Mouse (Mus musculus) monocyte, adult 5-6 weeks (primary cell): ENCODE results near the gene Kdm2b. TPM values are rescaled to one million over a fixed set of nuclear protein-coding genes. Genes with fewer than 3 reads are reported as not detected.
A peak's percentile ranks its signal among the peaks of the same experiment; 100 is the strongest.
"Not testable (repeated sequence)": the region's sequence is repeated elsewhere in the genome, so short reads cannot be mapped to it uniquely, and the experiment has no call there.

Source experiments
- ATAC-seq: fragments of 153-309, 156-312 bp; replicated peaks from 2 replicates; pipeline ENCODE4 v1.8.0; 2017; ENCODE audit warnings: mild to moderate bottlenecking; ENCODE audit not compliant: low TSS enrichment, insufficient number of reproducible peaks, severe bottlenecking, poor library complexity, low FRiP score
- total RNA-seq: library from RNA; stranded (forward); fragments of 200-1000, 200-491, 200-594 nt; gene quantifications from 3 replicates; pipeline ENCODE4 v1.2.3, GENCODE M21; 2017

Gene Kdm2b
- total RNA-seq, 1 experiment from 2014 or later, result 24.1 TPM

DNA sequence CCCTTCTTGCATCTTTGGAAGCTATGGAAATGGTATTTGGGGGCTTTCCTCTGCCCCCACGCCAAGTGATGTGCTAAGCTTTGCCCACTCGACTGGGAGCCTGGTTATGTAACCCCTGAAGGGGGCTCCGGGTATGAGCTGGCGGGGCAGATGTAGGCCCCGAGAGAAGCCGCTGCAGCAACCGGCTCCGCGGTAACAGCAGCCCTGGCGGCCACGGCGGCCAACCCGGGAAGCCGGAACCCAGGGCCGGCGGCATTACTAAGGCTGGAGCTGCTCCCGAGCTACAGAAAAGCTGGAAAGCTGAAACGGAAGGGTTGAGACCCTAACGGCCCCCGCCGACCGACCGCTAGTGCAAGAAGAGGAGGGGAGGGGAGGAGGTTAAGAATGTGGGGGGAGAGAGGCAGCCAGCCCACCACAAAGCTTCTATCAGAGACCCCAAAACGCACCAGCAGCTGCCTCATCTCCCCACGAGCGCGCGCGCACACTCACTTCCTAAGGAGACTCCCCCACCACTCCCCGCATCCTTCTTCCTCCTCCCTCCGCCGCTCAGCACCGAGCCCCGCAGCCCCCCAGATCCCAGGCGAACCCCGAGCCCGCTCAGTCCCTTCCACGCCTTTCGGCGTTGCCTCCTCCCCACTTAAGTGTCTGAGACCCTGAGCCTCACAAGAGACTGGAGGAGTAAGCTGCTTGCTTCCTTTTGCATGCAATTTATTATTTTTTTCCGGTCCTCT lies 1.4 kb downstream of the Kdm2b start:
- ATAC-seq, result no peak

DNA sequence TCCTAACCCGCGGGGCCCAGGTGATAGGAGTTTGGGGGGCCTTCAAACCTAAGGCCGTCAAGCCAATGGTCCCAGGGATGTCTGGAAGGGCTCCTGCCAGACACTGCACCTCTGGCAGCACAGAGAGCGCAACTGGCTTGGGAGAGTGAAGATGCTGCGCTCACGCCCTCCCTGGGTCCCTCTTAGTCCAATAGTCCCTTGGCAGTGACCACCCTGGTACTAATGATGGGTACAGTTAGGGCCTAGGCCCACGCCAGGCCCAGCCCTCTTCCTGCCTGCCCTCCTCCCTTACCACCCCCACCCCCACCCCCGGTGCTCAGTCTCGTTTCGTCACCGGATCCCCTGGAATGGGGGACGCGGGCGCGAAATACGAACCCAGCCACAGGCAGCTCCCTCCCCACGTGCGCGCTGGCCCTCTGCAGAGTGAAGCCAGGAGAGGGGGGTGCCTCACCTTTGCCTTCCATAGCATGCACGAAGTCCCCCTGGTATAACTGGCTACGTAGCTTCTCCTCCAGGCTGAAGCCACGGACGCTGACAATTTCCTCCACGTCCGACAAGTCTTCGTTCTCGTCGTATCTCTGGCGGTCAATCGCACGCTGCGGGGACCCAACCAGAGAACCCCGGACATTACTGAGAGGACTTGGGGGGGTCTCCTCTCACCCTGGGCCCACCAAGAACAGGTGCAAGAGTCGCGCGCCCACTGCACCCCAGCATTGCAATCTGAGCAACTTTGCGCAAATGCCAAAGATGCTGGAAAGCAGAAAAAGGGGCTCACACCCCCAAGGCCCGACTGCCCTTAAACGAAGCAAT lies 2.2 kb downstream of the Kdm2b start:
- ATAC-seq, result no peak

DNA sequence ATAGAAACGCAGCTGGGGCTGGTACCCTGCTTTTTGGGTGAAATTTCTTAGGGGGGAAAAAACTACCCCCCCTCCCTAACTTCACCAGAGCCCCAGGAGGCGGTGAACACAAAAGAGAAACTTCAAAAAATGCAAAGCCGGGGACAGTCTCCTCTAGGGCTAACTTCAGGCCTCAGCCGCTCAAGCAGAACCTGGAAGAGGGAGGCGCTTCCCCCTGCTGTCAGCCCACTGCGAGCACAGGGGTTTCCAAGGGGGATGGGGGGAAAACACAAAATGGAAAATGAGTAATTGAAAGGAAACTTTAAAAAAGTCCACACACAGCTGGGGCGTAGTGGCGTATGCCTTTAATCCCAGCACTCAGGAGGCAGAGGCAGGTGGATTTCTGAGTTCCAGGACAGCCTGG lies 3.5 kb downstream of the Kdm2b start:
- no peak for ATAC-seq

DNA sequence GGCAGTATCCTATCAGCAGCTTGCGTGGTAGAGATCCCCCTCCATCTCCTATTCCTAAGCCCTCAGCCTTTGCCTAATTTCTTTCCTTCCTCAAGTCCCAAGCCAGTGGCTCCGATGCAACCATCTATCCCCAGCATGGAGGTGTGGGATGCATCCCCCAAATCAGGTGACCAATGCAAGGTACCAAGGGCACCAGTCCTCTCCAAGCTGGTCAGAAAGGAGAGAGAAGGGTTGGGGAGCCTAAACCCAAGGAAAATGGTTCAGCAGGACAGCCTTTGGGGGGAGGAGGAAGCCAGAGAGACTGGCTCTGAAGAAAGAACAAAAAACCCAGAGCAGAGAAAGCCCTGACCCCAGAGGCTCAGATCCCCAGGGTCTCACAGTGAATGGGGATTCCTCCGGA lies 4.3 kb downstream of the Kdm2b start:
- no peak for ATAC-seq

DNA sequence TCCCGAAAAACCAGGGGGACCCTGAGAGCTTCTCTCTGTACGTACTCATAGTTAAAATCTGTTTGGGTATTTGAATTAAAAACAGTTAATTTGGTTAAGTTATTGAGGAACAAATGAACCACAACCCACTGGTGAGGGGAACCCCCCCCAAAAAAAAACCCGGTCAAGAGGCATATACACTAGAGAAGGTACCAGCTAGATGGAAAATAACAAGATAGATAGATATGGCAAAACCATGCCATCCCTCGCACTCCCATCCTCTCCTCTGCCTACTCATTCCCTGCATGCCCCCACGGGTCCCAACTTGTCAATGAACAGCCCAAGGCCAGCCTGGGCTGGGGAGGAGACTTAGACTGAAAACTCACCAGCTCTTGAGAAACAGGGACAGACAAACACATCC lies 5.1 kb downstream of the Kdm2b start:
- ATAC-seq, result no peak

DNA sequence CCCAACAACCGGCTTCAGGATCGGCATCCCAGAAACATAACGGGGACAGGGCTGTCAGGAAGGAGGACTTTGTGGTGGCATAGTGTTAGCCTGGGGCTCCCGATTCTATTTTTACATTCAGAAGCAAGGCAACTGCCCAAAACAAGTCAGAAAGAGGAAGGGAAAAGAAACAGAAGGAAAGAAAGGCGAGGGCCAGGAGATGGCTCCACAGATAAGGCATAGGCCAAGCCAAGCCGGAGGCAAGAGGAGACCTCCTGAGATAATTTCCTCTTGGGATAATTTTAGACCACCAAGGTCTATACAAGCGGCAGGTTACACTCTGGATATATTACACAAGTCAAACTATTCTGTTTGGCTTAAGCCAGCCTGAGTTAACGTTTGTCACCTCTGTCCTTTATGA lies 10.7 kb downstream of the Kdm2b start:
- ATAC-seq, result no peak

DNA sequence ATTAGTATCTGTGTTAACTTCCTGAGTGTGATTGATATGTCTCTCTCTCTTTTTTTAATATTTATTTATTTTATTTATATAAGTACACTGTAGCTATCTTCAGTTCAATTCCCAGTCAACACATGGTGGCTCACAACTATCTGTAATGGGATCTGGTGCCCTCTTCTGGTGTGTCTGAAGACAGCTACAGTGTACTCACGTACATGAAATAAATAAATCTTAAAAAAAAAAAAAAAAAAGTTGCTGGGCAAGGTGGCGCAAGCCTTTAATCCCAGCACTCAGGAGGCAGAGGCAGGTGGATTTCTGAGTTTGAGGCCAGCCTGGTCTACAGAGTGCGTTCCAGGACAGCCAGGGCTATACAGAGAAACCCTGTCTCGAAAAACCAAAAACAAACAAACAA lies 14.9 kb downstream of the Kdm2b start:
- not testable (repeated sequence) for ATAC-seq

DNA sequence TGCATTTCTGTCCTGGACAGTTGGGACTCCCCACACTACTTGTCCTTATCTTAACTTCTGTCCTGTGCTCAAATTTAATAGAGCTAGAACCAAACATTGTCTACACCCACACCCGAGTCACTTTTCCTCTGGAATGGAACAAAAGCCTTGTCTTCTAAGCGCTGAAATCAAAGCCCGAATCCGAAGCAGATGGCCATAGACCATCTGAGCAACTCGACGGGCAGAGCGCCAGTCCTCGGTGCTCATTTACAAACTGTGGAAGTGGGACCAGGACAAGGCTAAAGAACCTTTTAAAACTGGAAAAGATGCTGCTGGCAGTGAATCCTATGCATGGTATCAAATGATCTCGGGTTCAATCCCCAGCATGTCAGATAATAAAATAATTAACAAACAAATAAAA lies 17.5 kb downstream of the Kdm2b start:
- no peak for ATAC-seq

DNA sequence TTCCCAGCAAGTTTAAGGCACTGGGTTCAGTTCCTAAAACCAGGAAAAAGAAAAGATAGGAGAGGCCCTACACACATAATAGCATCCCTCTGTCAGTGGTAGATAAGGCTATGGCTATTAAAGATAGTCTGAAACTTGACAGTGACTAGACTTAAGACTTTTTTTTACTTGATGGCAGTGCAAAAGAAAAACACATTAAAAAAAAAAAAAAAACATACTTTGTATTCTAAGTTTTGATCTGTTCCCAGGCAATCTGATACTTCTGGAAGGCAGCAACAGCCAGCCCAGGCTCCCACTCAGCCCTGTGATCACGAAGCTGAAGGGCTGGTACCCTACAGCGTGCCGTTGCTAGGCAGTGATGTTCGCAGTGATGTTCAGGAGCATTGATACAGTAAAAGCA lies 18.2 kb downstream of the Kdm2b start:
- ATAC-seq, result no peak

DNA sequence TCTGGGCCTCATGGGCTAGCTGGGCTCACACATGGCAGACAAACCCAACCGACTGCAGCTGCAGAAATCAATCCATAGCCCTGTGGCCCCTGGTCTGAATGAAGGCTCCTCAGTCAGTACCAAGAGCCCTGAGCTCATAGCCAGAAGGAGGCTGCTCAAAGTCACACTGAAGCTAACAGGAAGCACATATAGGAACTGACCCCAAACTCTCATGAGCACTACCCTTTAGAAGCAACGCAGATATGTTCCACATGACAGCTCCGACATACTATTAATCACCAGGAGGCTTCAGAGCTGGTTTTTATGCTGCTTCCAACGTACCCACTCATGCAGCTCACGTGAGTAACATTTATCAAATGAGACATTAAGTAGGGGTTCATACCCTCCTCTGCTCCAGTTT lies 19.6 kb downstream of the Kdm2b start:
- no peak for ATAC-seq

DNA sequence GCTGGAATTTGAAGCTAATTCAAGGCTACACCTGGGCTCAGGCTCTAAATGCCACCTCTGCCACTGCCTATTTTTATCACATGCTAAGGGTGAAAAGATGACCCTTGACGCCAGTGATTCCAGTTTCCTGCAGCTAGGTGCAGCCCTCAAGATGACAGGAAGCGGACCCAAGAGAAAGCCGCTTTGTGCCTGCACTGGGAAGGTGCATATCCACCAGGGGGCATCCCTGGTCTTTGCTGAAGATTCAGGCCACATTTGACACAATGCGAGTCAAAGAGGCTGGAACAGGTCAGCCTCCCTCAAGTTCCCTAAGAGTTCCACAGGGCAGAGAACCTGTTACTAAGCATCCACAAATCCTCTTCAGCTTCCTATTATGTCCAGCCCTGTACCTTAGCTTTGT lies 21.3 kb downstream of the Kdm2b start:
- peak; percentile 75 for ATAC-seq

DNA sequence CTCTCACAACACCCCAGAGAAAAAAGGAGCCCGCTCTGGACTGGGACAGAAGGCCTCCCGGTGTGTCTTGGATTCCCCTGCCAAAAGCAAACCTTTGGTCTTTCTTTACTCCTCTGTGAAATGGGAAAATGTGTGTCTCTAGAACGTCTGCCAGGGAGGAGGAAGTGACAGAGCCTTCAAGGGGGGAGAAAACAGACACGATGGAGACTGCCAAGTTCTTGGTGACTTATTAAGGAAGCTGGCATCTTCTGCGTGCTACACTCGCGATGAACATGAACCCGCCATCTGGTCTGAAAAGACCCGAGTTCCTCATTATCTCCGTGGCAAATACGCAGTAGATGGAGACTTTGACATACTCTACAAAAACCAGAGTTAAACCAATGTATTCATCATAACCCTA lies 24.2 kb downstream of the Kdm2b start:
- no peak for ATAC-seq

DNA sequence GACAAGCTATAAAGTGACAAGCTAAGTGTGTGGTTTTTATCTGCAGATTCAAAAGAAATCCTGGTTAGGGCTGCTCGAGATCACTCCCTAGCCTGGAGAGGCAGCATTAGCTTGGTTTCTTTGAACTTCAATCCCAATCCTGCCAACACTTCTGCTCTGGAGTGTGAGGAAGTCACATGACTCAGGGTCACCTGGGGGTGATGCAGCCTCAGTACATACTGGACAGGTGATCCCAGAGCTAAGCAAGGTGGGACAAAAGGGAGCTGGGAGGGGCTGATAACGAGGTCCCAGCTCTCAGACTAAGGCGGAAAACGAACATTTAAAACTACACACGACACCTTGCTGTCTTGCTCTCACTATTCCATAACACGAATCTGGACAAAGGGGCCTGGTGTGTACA lies 24.8 kb downstream of the Kdm2b start:
- no peak for ATAC-seq

DNA sequence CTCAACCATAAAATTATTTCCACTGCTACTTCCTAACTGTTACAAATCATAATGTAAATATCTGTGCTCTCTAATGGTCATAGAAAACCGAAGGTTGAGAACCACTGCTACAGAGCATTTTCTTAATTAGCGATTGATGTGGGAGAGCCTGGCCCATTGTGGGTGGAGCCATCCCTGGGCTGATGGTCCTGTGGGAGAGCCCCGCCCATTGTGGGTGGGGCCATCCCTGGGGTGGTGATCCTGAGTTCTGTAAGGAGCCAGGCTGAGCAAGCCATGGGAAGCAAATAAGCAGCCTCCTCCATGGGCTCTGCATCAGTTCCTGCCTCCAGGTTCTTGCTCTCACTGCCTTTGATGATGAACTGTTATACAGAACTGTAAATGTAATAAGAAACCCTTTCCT lies 27.7 kb downstream of the Kdm2b start:
- ATAC-seq, result no peak

DNA sequence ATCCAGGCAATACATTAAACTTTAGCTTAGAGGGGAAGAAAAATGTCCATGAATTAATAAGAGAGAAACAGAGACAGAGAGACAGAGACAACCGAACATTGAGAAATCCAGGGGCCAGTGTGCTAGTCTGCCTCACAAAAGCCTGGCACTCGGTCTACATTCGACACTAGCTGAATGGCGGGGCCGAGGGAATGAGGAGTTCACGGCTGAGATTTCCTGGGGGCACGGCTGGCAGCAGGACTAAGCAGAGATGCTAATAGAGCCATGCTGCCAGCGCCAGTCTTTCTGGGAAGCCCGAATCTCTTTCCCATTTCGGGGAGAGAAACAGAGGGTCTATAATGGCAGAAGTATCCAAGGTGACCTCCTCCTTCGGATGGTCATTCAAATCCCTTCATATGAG lies 30.2 kb downstream of the Kdm2b start:
- ATAC-seq, result no peak

DNA sequence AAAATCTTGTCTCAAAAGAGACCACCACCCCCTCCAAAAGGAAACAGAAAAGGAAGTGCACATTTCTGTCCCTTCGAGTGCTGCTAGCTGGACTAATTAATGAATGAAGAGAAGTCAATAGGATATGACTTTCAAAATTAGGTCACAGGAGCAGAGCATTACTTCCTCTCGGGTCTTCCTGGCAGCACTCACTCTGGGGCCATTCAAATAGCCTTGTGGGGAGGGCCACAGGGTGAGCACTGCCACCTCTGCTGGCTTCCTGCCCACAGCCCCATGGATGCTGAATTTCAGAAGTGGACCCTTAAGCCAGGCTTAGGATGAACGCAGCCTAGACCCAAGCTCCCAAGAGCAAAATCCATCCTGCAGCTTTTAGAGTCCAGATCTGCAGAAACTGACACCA lies 33.6 kb downstream of the Kdm2b start:
- ATAC-seq, result no peak

DNA sequence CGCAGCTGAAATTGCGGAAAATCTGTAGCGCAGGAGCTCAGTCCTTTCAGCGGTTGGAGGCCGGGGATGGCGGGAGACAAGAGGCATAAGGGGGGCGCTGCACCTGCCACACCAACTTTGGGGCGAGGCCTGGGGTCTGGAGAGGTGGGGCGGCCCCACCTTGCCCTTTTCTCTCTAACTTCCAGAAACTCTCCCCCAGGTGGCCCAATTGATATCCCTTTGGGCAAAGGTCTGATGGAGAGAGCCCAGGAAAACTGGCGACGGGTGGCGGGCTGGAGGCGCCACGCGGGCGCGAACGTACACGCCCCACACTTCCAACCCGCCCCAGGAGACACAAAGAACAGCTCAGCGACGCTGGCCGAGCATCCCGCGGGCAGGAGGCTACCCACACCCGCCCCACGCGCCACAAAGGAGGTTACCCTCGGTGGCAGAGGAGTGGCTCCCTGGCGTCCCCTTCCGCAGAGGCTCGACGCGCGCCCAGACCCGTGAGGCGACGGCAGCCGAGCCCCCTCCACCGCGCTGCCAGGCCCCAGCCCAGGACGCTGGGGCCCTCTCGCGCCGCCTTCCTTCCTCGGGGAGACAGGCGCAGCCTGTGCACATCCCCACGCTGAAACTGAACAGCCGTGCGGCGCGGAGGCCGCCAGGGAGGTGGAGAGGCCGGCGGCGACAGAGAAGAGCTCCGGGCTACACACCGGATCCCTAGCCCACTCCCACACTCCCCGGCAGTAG lies 37.5 kb downstream of the Kdm2b start:
- ATAC-seq, result no peak

DNA sequence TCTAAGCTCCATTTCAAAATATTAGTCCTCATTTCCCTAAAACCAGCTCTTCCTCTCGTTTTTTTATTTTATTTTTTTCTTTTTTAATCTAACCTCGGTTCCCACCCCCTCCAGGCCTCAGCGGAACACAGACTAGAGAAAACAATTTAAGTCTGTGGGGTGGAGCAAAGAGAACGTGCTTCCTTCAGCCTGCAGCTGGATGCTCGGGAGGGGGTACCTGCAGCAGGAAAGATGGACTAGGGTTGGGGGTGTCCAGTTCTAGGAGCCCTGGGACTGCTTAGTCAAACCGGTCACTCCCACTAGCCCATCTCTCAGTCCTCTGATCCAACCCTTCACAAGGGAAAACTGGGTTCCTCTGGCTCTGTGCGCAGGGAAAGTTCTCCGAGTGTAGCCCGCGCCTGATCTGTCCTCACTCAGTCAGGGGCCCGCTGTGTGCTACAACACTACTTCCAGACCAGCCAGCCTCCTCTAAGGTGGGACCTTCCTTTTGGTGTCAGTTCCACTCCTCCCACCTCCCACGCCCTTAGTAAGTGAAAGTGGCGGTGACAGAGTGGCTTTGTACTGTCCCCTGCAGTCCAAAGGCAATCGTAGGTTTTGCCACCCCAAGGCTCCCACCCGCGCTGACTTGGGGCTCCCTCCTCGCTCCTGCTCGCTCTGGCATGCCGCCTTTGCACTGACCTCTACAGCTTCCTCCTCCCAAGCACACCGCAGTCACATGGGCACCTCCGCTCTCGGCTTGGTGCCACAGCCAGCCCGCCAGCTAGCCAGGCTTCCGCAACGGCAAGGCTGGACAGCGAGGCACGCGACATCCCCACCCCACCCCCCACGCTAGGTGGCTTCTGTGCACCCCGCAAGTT lies 38.3 kb downstream of the Kdm2b start:
- ATAC-seq, result peak; percentile 40
